In the genomic region with DNA sequence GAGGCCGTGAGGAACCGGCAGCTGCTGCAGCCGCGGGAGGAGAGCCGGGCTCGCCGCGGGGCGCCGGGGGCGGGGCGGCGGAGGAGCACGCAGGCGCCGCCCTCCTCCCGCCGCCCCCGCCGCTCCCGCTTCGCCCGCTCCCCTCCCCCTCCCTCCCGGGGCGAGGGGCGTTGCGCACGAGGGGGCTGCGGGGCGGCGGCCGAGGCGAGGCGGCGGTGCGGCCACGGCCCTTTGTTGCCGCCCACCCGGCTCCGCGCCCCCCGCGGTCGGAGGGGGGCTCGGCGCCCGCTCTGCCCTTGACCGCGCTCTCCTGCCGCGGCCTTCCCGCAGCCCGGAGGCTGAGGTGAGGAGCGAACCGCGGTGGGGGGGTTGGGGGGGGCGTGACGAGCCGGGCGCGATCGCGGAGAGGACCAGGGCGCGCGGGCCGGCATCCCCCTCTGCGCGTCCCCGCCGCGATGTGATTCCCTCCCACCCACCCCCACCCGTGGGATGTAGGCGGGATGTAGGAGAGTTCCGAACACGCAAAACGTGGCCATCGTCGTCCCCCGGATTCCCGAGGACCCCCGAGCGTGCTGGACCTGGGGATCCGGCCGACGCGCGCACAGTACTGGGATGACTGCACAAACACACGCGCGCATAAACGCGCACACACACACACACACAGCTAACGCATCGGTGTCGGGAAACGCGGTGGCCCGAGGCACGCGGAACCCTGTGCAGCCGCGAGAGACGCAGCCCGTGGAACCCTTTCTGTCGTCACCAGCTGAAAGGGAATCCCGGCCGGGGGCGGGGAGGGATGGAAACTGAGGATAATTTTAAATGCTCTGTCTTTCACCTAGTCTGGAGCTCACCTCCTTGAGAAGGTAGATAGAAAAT, we compare ENCODE assay signal across 8 mouse cellular contexts. TPM values are rescaled to one million over a fixed set of nuclear protein-coding genes. Genes with fewer than 3 reads are reported as not detected.
A peak's percentile ranks its signal among the peaks of the same experiment; 100 is the strongest.
DNase-seq lines count a peak whose midpoint lies in the region; ATAC-seq and TF ChIP-seq lines count a peak whose summit lies in the region.

Gene Enah (minus strand): TSS at position 65 of the 876 bp plus-strand sequence.

- POLR2A ChIA-PET in Patski (lab: Charles Lee) = interaction anchor here (0.6 to 1.8 kb wide), 5 partner anchors 29 to 95 kb away, joined by 3 to 5 read pairs (median 3); no protein-coding TSS in a partner anchor

- peak within 1 kb of the TSS; percentile 99 for H3K27ac ChIP-seq in hindbrain, embryonic 12.5 days

- under 1% methylated on average over 60 of the region's 109 CpGs for WGBS in hindbrain, embryonic 12.5 days

- peaks cover 19% of the 10 kb centered on the region for H3K4me1 ChIP-seq in hindbrain, embryonic 12.5 days

- peak within 1 kb of the TSS; percentile 100 for H3K9ac ChIP-seq in hindbrain, embryonic 12.5 days

- peak within 1 kb of the TSS; percentile 93 for H3K4me3 ChIP-seq in hindbrain, embryonic 12.5 days

- peak; percentile 69 for ATAC-seq in Patski
- peak; percentile 88 for ATAC-seq in hindbrain, embryonic 12.5 days (ENCODE audit: low FRiP score)
- ATAC-seq in monocyte, adult 5-6 weeks (replicated peaks; ENCODE audit: insufficient number of reproducible peaks, low FRiP score, low TSS enrichment, poor library complexity, severe bottlenecking) = no peak

- TF ChIP-seq CTCF in Patski (IDR thresholded peaks at IDR 0.05) = no peak

- in situ Hi-C loops in Patski (cut with MboI; ENCODE audit: low pct_unique_long_range_greater_than_20kb) = loop anchor here (5.0 kb wide), 2 partner anchors 72 to 97 kb away; no protein-coding TSS in a partner anchor

- H3K27me3 ChIP-seq in Patski = no peaks in the 10 kb centered on the region
- H3K27me3 ChIP-seq in hindbrain, embryonic 12.5 days = 0 out of 2 replicates have a peak, but pooled peaks cover 4% of the 10 kb centered on the region

- DNase-seq in Patski (ENCODE audit: low read depth, low spot score) = no peak
- DNase-seq in cerebellum, postnatal 10 days = peak; percentile 86 to 94
- peak; percentile 43 to 64 for DNase-seq in frontal cortex, postnatal 25 days (ENCODE audit: low spot score in 2 of 2)
- peak; percentile 66 to 67 for DNase-seq in layer of hippocampus, postnatal 36 days
- peak; percentile 62 for DNase-seq in lung, postnatal 10 days
- peak; percentile 89 for DNase-seq in retina, postnatal 1 day

- no peaks in the 10 kb centered on the region for H3K36me3 ChIP-seq in hindbrain, embryonic 12.5 days

- no peaks in the 10 kb centered on the region for H3K9me3 ChIP-seq in hindbrain, embryonic 12.5 days (replicated peaks)

- H3K4me2 ChIP-seq in hindbrain, embryonic 12.5 days (replicated peaks) = peak within 1 kb of the TSS; percentile 64

- CTCF ChIA-PET in Patski (lab: Charles Lee) = interaction anchor here (1.0 to 1.6 kb wide), 6 partner anchors 11 to 95 kb away, joined by 3 to 7 read pairs (median 4); no protein-coding TSS in a partner anchor

RNA-seq across cellular contexts. Expression of gene Enah, which starts in this region (rescaled TPM):
- polyA plus RNA-seq in Patski (2021) = 167 TPM
- 42.0 and 45.9 TPM in 2 replicates for polyA plus RNA-seq in hindbrain, embryonic 12.5 days (2016; fragmentation: Nextera tagmentation; extraction: Ambion mirVana)
- 100 to 1,000 TPM; 170 to 200 TPM for total RNA-seq in layer of hippocampus, postnatal 36 days (2021)
- 0.11 to 0.39 TPM in 2 of 3 replicates, not detected in the other for total RNA-seq in monocyte, adult 5-6 weeks (2017)

Comparison
In these comparisons a context has a peak if more than half of its experiments do, and no peak if none do; other contexts are left out.
1. RNA of gene Enah (total RNA-seq): 170 to 200 TPM in layer of hippocampus, postnatal 36 days; 0.11 to 0.39 TPM in monocyte, adult 5-6 weeks; every median in the first group is over 100 times any median in the second.